Mouse (Mus musculus): ENCODE data around the gene Fetub. TPM values are rescaled to one million over a fixed set of nuclear protein-coding genes. Genes with fewer than 3 reads are reported as not detected.

Gene Fetub
- total and polyA plus RNA-seq, 2 experiments from 2014 or later: 0.33 TPM; not detected in 1

DNA sequence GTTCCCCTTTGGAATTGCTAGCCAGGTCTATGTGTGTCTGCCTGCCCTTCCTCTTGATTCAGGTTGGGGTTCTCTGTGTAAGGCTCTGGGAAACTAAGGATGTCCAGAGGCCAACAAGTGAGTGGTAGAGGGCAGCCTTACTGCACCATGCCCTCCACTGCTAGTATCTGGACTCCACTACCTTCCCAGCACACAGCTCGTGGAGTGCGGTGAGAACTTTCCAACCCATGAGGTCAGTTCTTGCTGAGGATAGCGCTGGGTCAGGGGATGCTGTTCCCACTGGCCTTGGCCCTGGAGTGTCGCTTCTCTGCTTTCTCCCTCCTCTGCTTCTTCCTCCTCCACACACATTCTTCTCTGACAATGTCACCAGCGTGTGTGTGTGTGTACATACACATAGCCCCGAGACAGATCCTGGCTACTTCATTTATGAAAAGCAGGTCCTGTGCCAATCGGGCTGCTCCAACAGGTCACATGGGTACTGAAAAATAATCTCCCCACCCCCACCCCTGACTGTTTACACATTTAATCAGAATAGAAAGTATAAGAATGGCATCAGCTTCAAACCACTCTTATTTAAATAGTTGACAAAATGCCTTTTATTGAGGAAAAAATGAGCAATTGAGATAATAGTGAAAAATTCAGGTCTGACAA is 38.1 kb upstream of the Fetub start:
- H3K4me2 ChIP-seq (ENCODE audit: low read depth, low read length, poor library complexity, severe bottlenecking): no peak overlapping the region
- H3K4me3 ChIP-seq (ENCODE audit: low read depth, low read length): no peak overlapping the region
- H3K9ac ChIP-seq (replicated peaks; ENCODE audit: low read length, poor library complexity, severe bottlenecking): no peak overlapping the region
- no peak for TF ChIP-seq CTCF (IDR thresholded peaks at IDR 0.05)
- DNase-seq (ENCODE audit: low spot score) (no peak), ATAC-seq (ENCODE audit: low FRiP score) (no peak)
- H3K9me3 ChIP-seq (ENCODE audit: low read length): no peaks in the 10 kb centered on the region
- H3K27me3 ChIP-seq (ENCODE audit: insufficient read depth, low read length): no peaks in the 10 kb centered on the region
- H3K27ac ChIP-seq (ENCODE audit: low read depth, low read length): no peak overlapping the region
- no peaks in the 10 kb centered on the region for H3K36me3 ChIP-seq (ENCODE audit: insufficient read depth, low read length)
- H3K4me1 ChIP-seq (ENCODE audit: insufficient read depth, low read length): no peaks in the 10 kb centered on the region
- WGBS: 61% methylated on average over 7 of the region's 7 CpGs

- Histone ChIP-seq H3K4me1 (ENCODE audit: insufficient read depth, low read length) (no peaks in the 10 kb centered on the region), H3K4me3 (ENCODE audit: low read depth, low read length) (no peak overlapping the region), H3K27ac (ENCODE audit: low read depth, low read length) (no peak overlapping the region), H3K9me3 (ENCODE audit: low read length) (no peaks in the 10 kb centered on the region), H3K27me3 (ENCODE audit: insufficient read depth, low read length) (no peaks in the 10 kb centered on the region), H3K9ac (replicated peaks; ENCODE audit: low read length, poor library complexity, severe bottlenecking) (no peak overlapping the region), H3K4me2 (ENCODE audit: low read depth, low read length, poor library complexity, severe bottlenecking) (no peak overlapping the region), H3K36me3 (ENCODE audit: insufficient read depth, low read length) (no peaks in the 10 kb centered on the region)
- DNase-seq (ENCODE audit: low spot score) (peak; percentile 58), ATAC-seq (ENCODE audit: low FRiP score) (no peak)
- TF ChIP-seq CTCF (IDR thresholded peaks at IDR 0.05): no peak
- WGBS: 9% methylated on average over 6 of the region's 6 CpGs
Observed at GRCm38 (mm10) chr16:22880900-22881299, 37.2 kb upstream of the Fetub start.

DNA sequence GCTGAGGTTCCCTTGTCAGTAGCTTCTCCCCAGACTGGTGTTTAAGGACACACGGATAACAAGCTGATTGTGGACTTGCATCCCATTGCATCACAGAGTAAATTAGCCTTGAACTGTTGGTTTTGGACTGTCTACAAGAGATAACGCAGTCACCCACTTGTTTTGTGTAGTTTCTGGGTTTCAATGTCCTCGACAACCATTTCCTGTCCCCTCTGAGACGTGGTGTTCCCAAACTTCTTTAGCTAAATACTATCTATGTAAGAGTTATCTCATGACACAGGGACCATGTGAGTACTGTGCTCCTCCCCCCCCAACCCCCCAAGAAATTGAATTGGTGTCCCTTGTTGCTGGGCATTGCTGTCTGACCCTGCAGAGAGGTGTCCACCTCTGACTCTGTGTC is 36.6 kb upstream of the Fetub start:
- H3K4me2 ChIP-seq (ENCODE audit: low read depth, low read length, poor library complexity, severe bottlenecking): no peak overlapping the region
- no peak for TF ChIP-seq CTCF (IDR thresholded peaks at IDR 0.05)
- H3K9ac ChIP-seq (replicated peaks; ENCODE audit: low read length, poor library complexity, severe bottlenecking): no peak overlapping the region
- no peaks in the 10 kb centered on the region for H3K4me1 ChIP-seq (ENCODE audit: insufficient read depth, low read length)
- ATAC-seq (ENCODE audit: low FRiP score): no peak
- H3K27me3 ChIP-seq (ENCODE audit: insufficient read depth, low read length): no peaks in the 10 kb centered on the region
- H3K9me3 ChIP-seq (ENCODE audit: low read length): no peaks in the 10 kb centered on the region
- H3K36me3 ChIP-seq (ENCODE audit: insufficient read depth, low read length): no peaks in the 10 kb centered on the region
- H3K27ac ChIP-seq (ENCODE audit: low read depth, low read length): no peak overlapping the region
- DNase-seq (ENCODE audit: low spot score): no peak
- no peak overlapping the region for H3K4me3 ChIP-seq (ENCODE audit: low read depth, low read length)
- 70% methylated on average over 4 of the region's 4 CpGs for WGBS

DNA sequence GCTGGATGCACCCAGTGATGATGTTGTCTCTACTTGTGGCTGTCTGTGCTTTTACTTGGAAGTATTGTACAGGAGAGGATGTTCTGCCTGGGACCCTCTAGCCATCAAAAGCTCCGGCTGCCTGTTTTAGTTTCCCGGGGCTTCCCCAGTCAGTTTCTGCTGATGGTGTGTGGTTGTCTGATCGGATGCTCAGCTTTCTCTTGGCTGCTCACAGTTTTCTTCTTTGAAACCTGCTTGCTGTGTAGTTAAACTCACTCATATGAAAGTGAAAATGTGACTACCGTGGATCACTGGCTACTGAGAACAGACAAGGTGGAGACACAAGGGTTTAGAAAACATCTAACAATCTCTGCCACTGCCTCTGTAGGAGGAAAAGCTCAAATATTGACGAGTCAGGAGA is 34.7 kb upstream of the Fetub start:
- ATAC-seq (ENCODE audit: low FRiP score) (no peak), DNase-seq (ENCODE audit: low spot score) (no peak)
- TF ChIP-seq CTCF (IDR thresholded peaks at IDR 0.05): no peak
- no peak overlapping the region for H3K27ac ChIP-seq (ENCODE audit: low read depth, low read length)
- 78% methylated on average over 5 of the region's 5 CpGs for WGBS
- H3K27me3 ChIP-seq (ENCODE audit: insufficient read depth, low read length): no peaks in the 10 kb centered on the region
- no peak overlapping the region for H3K4me2 ChIP-seq (ENCODE audit: low read depth, low read length, poor library complexity, severe bottlenecking)
- no peaks in the 10 kb centered on the region for H3K4me1 ChIP-seq (ENCODE audit: insufficient read depth, low read length)
- H3K4me3 ChIP-seq (ENCODE audit: low read depth, low read length): no peak overlapping the region
- no peaks in the 10 kb centered on the region for H3K9me3 ChIP-seq (ENCODE audit: low read length)
- H3K9ac ChIP-seq (replicated peaks; ENCODE audit: low read length, poor library complexity, severe bottlenecking): no peak overlapping the region
- H3K36me3 ChIP-seq (ENCODE audit: insufficient read depth, low read length): no peaks in the 10 kb centered on the region

DNA sequence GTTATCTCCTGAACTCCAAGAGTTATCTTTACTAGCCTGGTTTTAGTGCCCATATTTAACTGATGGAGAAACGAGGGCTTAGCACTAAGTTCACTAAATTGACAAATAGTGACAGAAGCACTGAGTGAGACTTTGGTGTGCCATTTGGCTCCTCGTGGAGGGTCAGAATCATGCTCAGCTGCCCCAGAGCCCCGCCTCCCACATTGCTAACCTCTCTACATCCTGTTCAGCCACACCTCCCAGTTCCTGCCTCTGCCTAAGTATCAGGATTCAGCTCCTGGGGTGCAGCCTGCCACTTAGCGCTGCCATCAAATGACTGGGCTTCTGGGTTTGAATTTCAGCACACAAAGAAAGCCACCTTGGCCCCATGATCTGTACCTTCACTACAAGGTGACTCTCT is 32.8 kb upstream of the Fetub start:
- Histone ChIP-seq H3K9ac (replicated peaks; ENCODE audit: low read length, poor library complexity, severe bottlenecking) (no peak overlapping the region), H3K27ac (ENCODE audit: low read depth, low read length) (no peak overlapping the region), H3K27me3 (ENCODE audit: insufficient read depth, low read length) (no peaks in the 10 kb centered on the region), H3K4me3 (ENCODE audit: low read depth, low read length) (no peak overlapping the region), H3K36me3 (ENCODE audit: insufficient read depth, low read length) (no peaks in the 10 kb centered on the region), H3K9me3 (ENCODE audit: low read length) (no peaks in the 10 kb centered on the region), H3K4me1 (ENCODE audit: insufficient read depth, low read length) (no peaks in the 10 kb centered on the region), H3K4me2 (ENCODE audit: low read depth, low read length, poor library complexity, severe bottlenecking) (no peak overlapping the region)
- ATAC-seq (ENCODE audit: low FRiP score) (no peak), DNase-seq (ENCODE audit: low spot score) (no peak)
- WGBS: 56% methylated on average over 4 of the region's 4 CpGs
- TF ChIP-seq CTCF (IDR thresholded peaks at IDR 0.05): no peak

GRCm38 (mm10) chr16:22886726-22887125 is 31.4 kb upstream of the Fetub start:
- DNase-seq (ENCODE audit: low spot score): no peak
- Histone ChIP-seq H3K4me2 (ENCODE audit: low read depth, low read length, poor library complexity, severe bottlenecking) (no peak overlapping the region), H3K27ac (ENCODE audit: low read depth, low read length) (no peak overlapping the region), H3K9ac (replicated peaks; ENCODE audit: low read length, poor library complexity, severe bottlenecking) (no peak overlapping the region), H3K4me3 (ENCODE audit: low read depth, low read length) (no peak overlapping the region), H3K36me3 (ENCODE audit: insufficient read depth, low read length) (no peaks in the 10 kb centered on the region), H3K4me1 (ENCODE audit: insufficient read depth, low read length) (no peaks in the 10 kb centered on the region), H3K27me3 (ENCODE audit: insufficient read depth, low read length) (no peaks in the 10 kb centered on the region), H3K9me3 (ENCODE audit: low read length) (no peaks in the 10 kb centered on the region)
- no peak for TF ChIP-seq CTCF (IDR thresholded peaks at IDR 0.05)
- WGBS: 85% methylated on average over 3 of the region's 3 CpGs
- ATAC-seq (ENCODE audit: low FRiP score): no peak
